Mouse (Mus musculus): Measurements from ENCODE around the gene Rnase4. TPM values are rescaled to one million over a fixed set of nuclear protein-coding genes. Genes with fewer than 3 reads are reported as not detected.

Rnase4 gene
- polyA plus RNA-seq, 1 experiment from 2014 or later: 10.6 TPM

Other genes starting within 250 kb of the Rnase4 start
- gene Tep1, start 220.5 kb upstream of the Rnase4 start, polyA plus RNA-seq (2015; fragmentation: Nextera tagmentation; extraction: Ambion mirVana): 2.7 and 4.5 TPM in 2 replicates
- 0.52 and 0.65 TPM in 2 replicates for gene Klhl33, start 193.6 kb upstream of the Rnase4 start, polyA plus RNA-seq (2015; fragmentation: Nextera tagmentation; extraction: Ambion mirVana)
- 127 and 130 TPM in 2 replicates for gene Osgep, start 166.2 kb upstream of the Rnase4 start, polyA plus RNA-seq (2015; fragmentation: Nextera tagmentation; extraction: Ambion mirVana)
- gene Apex1, start 166.1 kb upstream of the Rnase4 start, polyA plus RNA-seq (2015; fragmentation: Nextera tagmentation; extraction: Ambion mirVana): 279 and 280 TPM in 2 replicates
- 78.9 and 85.3 TPM in 2 replicates for gene Pip4p1, start 160.2 kb upstream of the Rnase4 start, polyA plus RNA-seq (2015; fragmentation: Nextera tagmentation; extraction: Ambion mirVana)
- 29.1 and 31.1 TPM in 2 replicates for gene Pnp, start 160.0 kb upstream of the Rnase4 start, polyA plus RNA-seq (2015; fragmentation: Nextera tagmentation; extraction: Ambion mirVana)
- gene Gm49342, start 146.6 kb upstream of the Rnase4 start, polyA plus RNA-seq (2015; fragmentation: Nextera tagmentation; extraction: Ambion mirVana): not detected in 2 replicates
- gene Pnp2, start 135.1 kb upstream of the Rnase4 start, polyA plus RNA-seq (2015; fragmentation: Nextera tagmentation; extraction: Ambion mirVana): 0.23 and 0.55 TPM in 2 replicates
- gene Rnase10, start 83.3 kb upstream of the Rnase4 start, polyA plus RNA-seq (2015; fragmentation: Nextera tagmentation; extraction: Ambion mirVana): not detected in 2 replicates
- not detected in 2 replicates for gene Rnase9, start 49.2 kb upstream of the Rnase4 start, polyA plus RNA-seq (2015; fragmentation: Nextera tagmentation; extraction: Ambion mirVana)
- not detected in 2 replicates for gene Rnase11, start 40.9 kb upstream of the Rnase4 start, polyA plus RNA-seq (2015; fragmentation: Nextera tagmentation; extraction: Ambion mirVana)
- gene Rnase12, start 33.4 kb upstream of the Rnase4 start, polyA plus RNA-seq (2015; fragmentation: Nextera tagmentation; extraction: Ambion mirVana): not detected in 2 replicates
- gene Olfr750, start 16.6 kb upstream of the Rnase4 start, polyA plus RNA-seq (2015; fragmentation: Nextera tagmentation; extraction: Ambion mirVana): 0.03 TPM in 1 of 2 replicates, not detected in the other
- 2.2 and 2.6 TPM in 2 replicates for gene Ang, start 73 bp downstream of the Rnase4 start, polyA plus RNA-seq (2015; fragmentation: Nextera tagmentation; extraction: Ambion mirVana)
- gene Eddm3b, start 23.3 kb downstream of the Rnase4 start, polyA plus RNA-seq (2015; fragmentation: Nextera tagmentation; extraction: Ambion mirVana): not detected in 2 replicates
- 0.30 and 0.41 TPM in 2 replicates for gene Rnase6, start 32.8 kb downstream of the Rnase4 start, polyA plus RNA-seq (2015; fragmentation: Nextera tagmentation; extraction: Ambion mirVana)
- gene Rnase1, start 55.7 kb downstream of the Rnase4 start, polyA plus RNA-seq (2015; fragmentation: Nextera tagmentation; extraction: Ambion mirVana): not detected in 2 replicates
- not detected in 2 replicates for gene Rnase2b, start 71.2 kb downstream of the Rnase4 start, polyA plus RNA-seq (2015; fragmentation: Nextera tagmentation; extraction: Ambion mirVana)
- gene Ang2, start 108.1 kb downstream of the Rnase4 start, polyA plus RNA-seq (2015; fragmentation: Nextera tagmentation; extraction: Ambion mirVana): not detected in 2 replicates
- gene Ear14, start 112.3 kb downstream of the Rnase4 start, polyA plus RNA-seq (2015; fragmentation: Nextera tagmentation; extraction: Ambion mirVana): not detected in 2 replicates
- not detected in 2 replicates for gene Rnase2a, start 165.0 kb downstream of the Rnase4 start, polyA plus RNA-seq (2015; fragmentation: Nextera tagmentation; extraction: Ambion mirVana)

Measured in midbrain, embryonic 13.5 days (tissue).